Mouse (Mus musculus) heart, embryonic 11.5 days (tissue): ENCODE results near the gene Adam19. TPM values are rescaled to one million over a fixed set of nuclear protein-coding genes. Genes with fewer than 3 reads are reported as not detected.

Experiments used
- ATAC-seq: fragments of 200-750 bp; cut with Nextera tagmentation; replicated peaks from 2 replicates; pipeline ENCODE4 v1.8.0; 2017; ENCODE audit warnings: moderate library complexity; ENCODE audit not compliant: insufficient number of reproducible peaks, low FRiP score, low TSS enrichment
- H3K27ac ChIP-seq: fragments of 300-500 bp; sonication (generic); 2 replicates; pipeline ENCODE4 v1.5.1; 2014; ENCODE audit warnings: mild to moderate bottlenecking, low read depth, low read length
- H3K27me3 ChIP-seq: fragments of 300-500 bp; sonication (generic); 2 replicates; pipeline ENCODE4 v1.6.1; 2014; ENCODE audit warnings: mild to moderate bottlenecking, low read length, mixed read lengths; ENCODE audit not compliant: control insufficient read depth, insufficient read depth
- H3K36me3 ChIP-seq: fragments of 300-500 bp; sonication (generic); 2 replicates; pipeline ENCODE4 v1.6.1; 2014; ENCODE audit warnings: mild to moderate bottlenecking, low read length, moderate library complexity, mixed read lengths; ENCODE audit not compliant: control insufficient read depth, insufficient read depth
- H3K4me1 ChIP-seq: fragments of 300-500 bp; sonication (generic); 2 replicates; pipeline ENCODE4 v1.6.1; 2014; ENCODE audit warnings: low read length; ENCODE audit not compliant: control insufficient read depth, insufficient read depth
- H3K4me2 ChIP-seq: fragments of 300-500 bp; sonication (generic); 2 replicates; pipeline ENCODE4 v1.6.1; 2014; ENCODE audit warnings: mild to moderate bottlenecking, moderate library complexity
- H3K4me3 ChIP-seq: fragments of 300-500 bp; sonication (generic); 2 replicates; pipeline ENCODE4 v1.5.1; 2014; ENCODE audit warnings: low read depth, low read length
- H3K9ac ChIP-seq: fragments of 300-500 bp; sonication (generic); 2 replicates; pipeline ENCODE4 v1.6.1; 2014; ENCODE audit warnings: mild to moderate bottlenecking, low read depth, low read length, moderate library complexity
- H3K9me3 ChIP-seq: fragments of 300-500 bp; sonication (generic); replicated peaks from 2 replicates; pipeline ENCODE4 v1.6.1; 2016; ENCODE audit warnings: low read length; ENCODE audit not compliant: control insufficient read depth
- WGBS: fragments of 180-500 bp; shearing (Covaris S2); extraction: QIAGEN DNeasy Blood & Tissue Kit; methylation state at CpG from one replicate; pipeline ENCODE4 v1.1.7; 2014; ENCODE audit not compliant: insufficient replicate concordance; 5-methylcytosine and 5-hydroxymethylcytosine counted together
- polyA plus RNA-seq: library from polyadenylated mRNA; unstranded; fragments of >200 nt; fragmentation: Nextera tagmentation; extraction: Ambion mirVana; gene quantifications from 2 replicates; pipeline ENCODE4 v1.2.1, GENCODE M21; 2014

Adam19 gene
- polyA plus RNA-seq, 1 experiment from 2014 or later, result 24.4 TPM

- ATAC-seq, result no peak
- Histone ChIP-seq H3K9me3 (no peaks in the 10 kb centered on the region), H3K36me3 (no peaks in the 10 kb centered on the region; the same call in none of the 2 replicates), H3K27ac (peak overlapping the region; percentile 35; the same call in 1 of the 2 replicates), H3K9ac (no peak overlapping the region), H3K27me3 (no peaks in the 10 kb centered on the region), H3K4me3 (no peak overlapping the region), H3K4me2 (no peak overlapping the region), H3K4me1 (peaks cover 59% of the 10 kb centered on the region)
- 87% methylated on average over 10 of the region's 10 CpGs for WGBS
Measured at GRCm38 (mm10) chr11:46067371-46068060, 11.7 kb downstream of the Adam19 start.

GRCm38 (mm10) chr11:46068756-46069407, 13.1 kb downstream of the Adam19 start:
- no peaks in the 10 kb centered on the region for H3K9me3 ChIP-seq
- no peak overlapping the region for H3K4me3 ChIP-seq
- no peak for ATAC-seq
- H3K27ac ChIP-seq, result peak overlapping the region; percentile 97
- peak overlapping the region; percentile 64 for H3K9ac ChIP-seq
- H3K4me1 ChIP-seq, result peaks cover 63% of the 10 kb centered on the region
- peak overlapping the region; percentile 16; the same call in 1 of the 2 replicates for H3K4me2 ChIP-seq
- H3K36me3 ChIP-seq, result peaks cover 4% of the 10 kb centered on the region
- WGBS, result 25% methylated on average over 12 of the region's 12 CpGs
- no peaks in the 10 kb centered on the region for H3K27me3 ChIP-seq

GRCm38 (mm10) chr11:46069408-46070003, 13.7 kb downstream of the Adam19 start:
- WGBS, result 25% methylated on average over 17 of the region's 17 CpGs

GRCm38 (mm10) chr11:46070161-46070560, 14.4 kb downstream of the Adam19 start:
- no peak for ATAC-seq
- Histone ChIP-seq H3K27me3 (no peaks in the 10 kb centered on the region), H3K27ac (peak overlapping the region; percentile 97), H3K4me1 (peaks cover 56% of the 10 kb centered on the region), H3K36me3 (peaks cover 4% of the 10 kb centered on the region), H3K4me2 (peak overlapping the region; percentile 31), H3K4me3 (no peak overlapping the region), H3K9ac (peak overlapping the region; percentile 64), H3K9me3 (no peaks in the 10 kb centered on the region)
- WGBS, result 75% methylated on average over 4 of the region's 4 CpGs

More at GRCm38 (mm10) chr11:46069408-46070003, 13.7 kb downstream of the Adam19 start:
- Histone ChIP-seq H3K9me3 (no peaks in the 10 kb centered on the region), H3K27me3 (no peaks in the 10 kb centered on the region), H3K4me3 (no peak overlapping the region), H3K36me3 (peaks cover 4% of the 10 kb centered on the region), H3K9ac (peak overlapping the region; percentile 64), H3K4me1 (peaks cover 62% of the 10 kb centered on the region), H3K27ac (peak overlapping the region; percentile 97), H3K4me2 (peak overlapping the region; percentile 31)
- peak; percentile 25; the same call in 1 of the 2 replicates for ATAC-seq

- Histone ChIP-seq H3K4me3 (no peak overlapping the region), H3K27me3 (no peaks in the 10 kb centered on the region), H3K27ac (peak overlapping the region; percentile 12; the same call in 1 of the 2 replicates), H3K4me1 (peaks cover 53% of the 10 kb centered on the region), H3K9me3 (no peaks in the 10 kb centered on the region), H3K9ac (no peak overlapping the region), H3K36me3 (peaks cover 4% of the 10 kb centered on the region), H3K4me2 (no peak overlapping the region)
- WGBS, result 72% methylated on average over 8 of the region's 8 CpGs
- no peak for ATAC-seq
Measured at GRCm38 (mm10) chr11:46070789-46071188, 15.0 kb downstream of the Adam19 start.

GRCm38 (mm10) chr11:46072466-46073060, 16.8 kb downstream of the Adam19 start:
- ATAC-seq, result no peak
- peak overlapping the region; percentile 41; the same call in 1 of the 2 replicates for H3K27ac ChIP-seq
- H3K4me2 ChIP-seq, result no peak overlapping the region
- H3K9me3 ChIP-seq, result no peaks in the 10 kb centered on the region
- peaks cover 17% of the 10 kb centered on the region for H3K36me3 ChIP-seq
- no peaks in the 10 kb centered on the region for H3K27me3 ChIP-seq
- no peak overlapping the region for H3K4me3 ChIP-seq
- H3K9ac ChIP-seq, result peak overlapping the region; percentile 28; the same call in 1 of the 2 replicates
- 65% methylated on average over 8 of the region's 8 CpGs for WGBS
- peaks cover 50% of the 10 kb centered on the region for H3K4me1 ChIP-seq

GRCm38 (mm10) chr11:46073061-46073849, 17.5 kb downstream of the Adam19 start:
- H3K4me1 ChIP-seq, result peaks cover 50% of the 10 kb centered on the region
- H3K4me3 ChIP-seq, result no peak overlapping the region
- H3K9ac ChIP-seq, result peak overlapping the region; percentile 46
- WGBS, result 70% methylated on average over 15 of the region's 15 CpGs
- H3K27ac ChIP-seq, result peak overlapping the region; percentile 68
- H3K36me3 ChIP-seq, result peaks cover 17% of the 10 kb centered on the region
- no peak for ATAC-seq
- H3K4me2 ChIP-seq, result no peak overlapping the region
- H3K27me3 ChIP-seq, result no peaks in the 10 kb centered on the region
- H3K9me3 ChIP-seq, result no peaks in the 10 kb centered on the region
